Mouse (Mus musculus): Measurements from ENCODE around the gene Arhgap45.

Gene Arhgap45

DNA sequence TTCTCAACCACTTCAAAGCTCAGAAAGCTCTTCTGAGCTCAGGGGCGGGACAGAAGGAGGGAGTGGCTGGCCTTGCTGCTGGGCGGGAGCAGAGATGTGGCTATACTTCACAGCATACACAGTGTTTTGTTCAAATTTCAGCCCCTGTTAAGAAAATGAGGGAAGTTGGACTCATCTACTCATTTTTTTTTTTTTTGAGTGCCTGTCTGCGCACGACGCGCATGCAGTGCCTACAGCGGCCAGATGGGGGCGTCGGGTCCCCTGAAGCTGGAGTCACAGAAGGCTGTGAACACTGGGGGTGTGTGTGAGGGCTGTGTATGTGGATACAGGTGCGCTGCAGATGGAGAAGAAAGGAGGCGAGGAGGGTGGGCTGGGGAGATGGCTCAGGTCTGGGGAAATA is 29.5 kb upstream of the Arhgap45 start:
- DNase-seq (ENCODE audit: low read depth, low spot score): peak; percentile 79

DNA sequence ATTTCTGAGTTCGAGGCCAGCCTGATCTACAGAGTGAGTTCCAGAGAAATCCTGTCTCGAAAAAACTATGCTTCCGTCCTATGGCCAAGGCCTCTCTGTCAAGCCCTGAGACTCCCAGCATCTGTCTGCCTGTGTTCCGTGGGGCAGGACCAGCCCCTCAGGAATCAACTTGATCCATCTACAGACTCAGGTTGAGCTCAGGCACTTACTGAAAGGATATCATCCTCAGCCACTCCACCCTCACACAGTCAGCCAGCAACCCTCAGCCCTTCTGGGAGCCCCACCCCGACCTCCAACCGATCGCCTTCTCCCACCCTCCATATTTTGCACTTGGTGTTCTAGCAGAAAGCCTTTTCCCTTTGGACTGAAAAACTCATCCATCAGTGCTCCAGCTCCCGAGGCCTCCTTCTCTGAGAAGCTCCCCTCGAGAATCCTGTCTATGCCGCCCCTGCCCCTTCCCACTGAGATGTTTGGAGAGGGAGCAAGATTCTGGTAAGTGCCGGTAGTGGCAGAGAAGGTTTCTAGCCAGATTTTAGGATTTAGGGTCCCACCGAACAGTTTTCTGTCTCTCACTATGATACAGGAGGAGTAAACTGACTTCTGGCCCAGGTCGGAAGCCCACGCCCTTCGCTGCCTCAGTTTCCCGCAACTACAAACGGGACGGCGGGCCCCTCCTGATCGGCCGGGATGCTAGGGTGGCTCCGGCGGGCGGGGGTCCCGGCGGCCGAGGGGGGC is 28.5 kb upstream of the Arhgap45 start:
- DNase-seq (ENCODE audit: low read depth, low spot score): no peak

DNA sequence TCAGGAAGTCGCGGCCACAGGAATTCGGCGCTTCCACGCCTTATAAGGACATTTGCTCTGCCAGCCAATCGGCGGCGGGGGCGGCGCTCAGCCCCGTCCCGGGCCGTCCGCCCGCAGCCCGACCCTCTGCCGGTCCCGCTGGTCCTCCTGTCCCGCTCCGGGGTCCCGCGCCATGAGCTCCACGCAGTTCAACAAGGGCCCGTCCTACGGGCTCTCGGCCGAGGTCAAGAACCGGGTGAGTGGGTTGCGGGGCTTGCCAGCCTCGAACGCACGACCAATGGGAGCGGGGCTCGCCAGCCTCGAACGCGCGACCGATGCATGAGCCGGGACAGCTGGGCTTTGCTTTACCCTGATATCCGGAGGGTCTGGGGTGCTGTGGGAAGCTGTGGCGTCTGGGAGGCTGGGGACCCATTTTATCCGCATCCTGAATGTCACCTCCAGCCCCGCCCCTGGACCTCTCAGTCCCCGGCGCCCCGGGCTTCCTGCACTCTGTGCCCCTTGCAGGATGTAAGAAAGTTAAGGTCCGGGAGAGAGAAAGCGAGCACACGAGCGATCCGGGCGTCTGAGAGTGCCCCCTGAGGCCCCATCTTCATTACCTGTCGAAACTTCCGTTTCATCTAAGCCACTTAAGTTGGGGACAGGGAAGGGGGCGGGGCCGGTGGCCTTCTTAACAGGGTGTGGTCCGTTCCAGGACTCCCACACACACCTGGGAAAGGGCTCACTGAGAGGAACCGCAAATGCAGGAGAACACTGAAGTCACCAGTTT is 27.8 kb upstream of the Arhgap45 start, which contains the start of gene Cnn2:
Gene Cnn2 (plus strand): TSS at position 79 of the 766 bp plus-strand sequence.
- no peak for DNase-seq (ENCODE audit: low read depth, low spot score)

DNA sequence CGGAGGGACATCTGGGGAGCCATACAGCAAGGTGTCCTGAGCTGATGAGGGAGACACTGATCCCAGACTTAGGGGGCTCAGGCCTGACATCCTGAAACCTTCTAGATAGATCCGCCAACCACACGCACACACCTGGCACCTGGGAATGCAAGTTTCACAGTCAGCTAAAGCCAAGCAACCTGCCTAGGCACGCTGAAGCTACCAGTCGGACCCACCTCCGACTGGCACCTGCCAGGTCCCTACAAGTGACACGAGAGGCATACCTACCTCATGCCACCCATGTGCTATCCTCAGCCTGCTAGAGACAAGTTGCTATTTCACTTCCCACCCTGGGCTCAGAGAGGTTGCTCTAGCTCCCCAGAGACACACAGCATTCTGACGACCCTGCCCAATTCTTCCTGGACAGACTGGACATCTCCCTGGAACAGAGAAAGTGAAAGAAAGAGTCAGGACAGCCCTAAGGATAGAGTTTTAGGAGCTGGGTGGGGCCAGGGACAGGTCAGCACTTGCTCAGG is 27.1 kb upstream of the Arhgap45 start:
- no peak for DNase-seq (ENCODE audit: low read depth, low spot score)

DNA sequence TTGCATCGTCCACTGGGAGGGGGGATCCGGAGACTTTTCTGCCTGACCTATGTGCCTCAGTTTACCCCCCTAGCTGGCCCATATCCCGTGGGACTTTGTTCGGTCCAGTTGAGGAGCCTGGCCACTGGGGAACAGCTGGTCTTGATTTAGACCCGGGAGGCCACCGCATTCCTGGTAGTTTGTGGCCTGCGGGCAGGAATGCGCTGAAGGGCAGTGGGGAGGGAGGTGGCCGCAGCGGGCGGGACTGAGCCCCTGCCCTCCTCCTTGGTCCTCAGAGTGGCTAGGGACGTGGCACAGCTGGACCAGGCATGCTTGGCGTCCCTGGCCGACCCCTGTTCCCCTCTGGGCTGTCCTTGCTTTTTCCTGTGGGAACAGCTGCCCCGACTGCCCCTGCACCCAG is 26.6 kb upstream of the Arhgap45 start:
- DNase-seq (ENCODE audit: low read depth, low spot score): no peak

DNA sequence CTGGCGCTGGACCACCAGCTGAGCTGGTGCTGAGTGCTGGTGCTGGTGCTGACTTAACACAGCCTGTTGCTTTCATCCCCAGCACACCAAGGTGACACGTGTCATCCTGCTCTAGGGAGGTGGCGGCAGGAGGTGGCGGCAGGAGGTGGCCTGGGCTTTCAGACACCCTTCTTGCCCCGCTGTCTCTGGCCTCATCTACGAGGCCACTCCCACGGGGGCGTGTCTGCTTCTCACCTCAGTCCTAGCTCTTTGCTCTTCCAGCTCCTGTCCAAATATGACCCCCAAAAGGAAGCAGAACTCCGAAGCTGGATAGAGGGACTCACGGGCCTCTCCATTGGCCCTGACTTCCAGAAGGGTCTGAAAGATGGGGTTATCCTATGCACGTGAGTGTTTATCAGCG is 25.4 kb upstream of the Arhgap45 start:
- DNase-seq (ENCODE audit: low read depth, low spot score): no peak

DNA sequence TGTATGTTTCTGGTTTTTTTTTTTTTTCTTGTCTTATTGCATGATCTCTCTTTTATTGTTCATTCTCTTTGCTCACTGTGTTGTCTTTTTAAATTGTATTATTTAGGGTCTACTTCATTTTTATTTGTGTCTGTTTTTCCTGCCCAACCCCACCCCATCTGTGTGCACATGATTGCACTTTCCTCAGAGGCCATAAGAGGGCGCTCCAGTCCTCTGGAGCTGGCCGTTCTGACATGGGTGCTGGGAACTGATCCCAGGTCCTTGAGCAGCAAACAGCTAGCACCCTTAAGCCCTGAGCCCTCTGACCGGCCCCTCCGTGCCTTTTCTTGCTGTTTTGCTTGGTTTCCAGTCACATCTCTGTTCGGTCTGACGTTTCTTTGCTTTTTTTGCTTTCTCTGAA is 24.9 kb upstream of the Arhgap45 start:
- DNase-seq (ENCODE audit: low read depth, low spot score): no peak

DNA sequence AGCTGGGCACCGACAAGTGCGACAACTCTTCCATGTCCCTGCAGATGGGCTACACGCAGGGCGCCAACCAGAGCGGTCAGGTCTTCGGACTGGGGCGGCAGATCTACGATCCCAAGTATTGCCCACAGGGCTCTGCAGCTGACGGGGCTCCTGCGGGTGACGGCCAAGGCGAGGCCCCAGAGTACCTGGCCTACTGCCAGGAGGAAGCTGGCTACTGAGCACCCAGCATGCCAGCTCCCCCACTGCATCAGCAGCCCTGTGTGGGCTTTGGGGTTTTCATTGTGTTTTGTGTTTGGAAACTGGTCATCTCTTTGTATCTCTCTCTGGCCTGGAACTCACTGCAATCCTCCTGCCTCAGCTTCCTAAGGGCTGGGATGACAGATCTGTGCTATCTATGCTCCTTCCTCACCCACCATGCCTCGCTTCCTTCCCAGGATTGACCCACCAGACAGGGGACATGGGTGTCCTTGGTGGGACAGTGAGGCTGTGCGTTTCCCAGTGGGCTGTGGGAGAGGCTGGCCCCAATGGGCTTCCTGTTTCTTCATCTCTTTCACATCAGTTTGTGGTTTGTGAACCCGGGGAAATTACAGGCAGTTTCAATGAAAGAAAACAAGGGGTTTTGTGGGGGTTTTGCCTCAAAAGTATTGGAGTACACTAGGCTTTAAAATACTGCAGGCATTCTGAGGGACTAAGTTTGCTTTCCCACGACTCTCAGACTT is 21.9 kb upstream of the Arhgap45 start:
- no peak for DNase-seq (ENCODE audit: low read depth, low spot score)

DNA sequence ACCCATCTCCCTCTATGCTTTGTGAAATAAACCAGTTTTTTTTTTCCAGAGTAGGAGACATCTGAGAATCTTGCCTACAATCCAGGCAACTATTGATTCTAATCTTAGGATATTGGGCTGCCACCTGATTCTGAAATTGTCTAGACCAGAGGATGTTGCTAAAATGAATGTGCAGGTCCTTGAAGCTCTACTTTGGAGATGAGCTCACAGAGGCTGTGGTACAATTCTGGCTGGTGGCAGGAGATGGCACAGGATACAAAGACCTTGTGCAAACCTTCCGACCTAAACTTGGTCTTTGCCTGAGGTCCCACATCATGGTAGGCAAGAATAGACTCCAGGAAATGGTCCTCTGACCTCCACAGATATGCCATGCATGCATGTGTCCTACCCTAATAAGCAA is 20.8 kb upstream of the Arhgap45 start:
- DNase-seq (ENCODE audit: low read depth, low spot score): no peak

DNA sequence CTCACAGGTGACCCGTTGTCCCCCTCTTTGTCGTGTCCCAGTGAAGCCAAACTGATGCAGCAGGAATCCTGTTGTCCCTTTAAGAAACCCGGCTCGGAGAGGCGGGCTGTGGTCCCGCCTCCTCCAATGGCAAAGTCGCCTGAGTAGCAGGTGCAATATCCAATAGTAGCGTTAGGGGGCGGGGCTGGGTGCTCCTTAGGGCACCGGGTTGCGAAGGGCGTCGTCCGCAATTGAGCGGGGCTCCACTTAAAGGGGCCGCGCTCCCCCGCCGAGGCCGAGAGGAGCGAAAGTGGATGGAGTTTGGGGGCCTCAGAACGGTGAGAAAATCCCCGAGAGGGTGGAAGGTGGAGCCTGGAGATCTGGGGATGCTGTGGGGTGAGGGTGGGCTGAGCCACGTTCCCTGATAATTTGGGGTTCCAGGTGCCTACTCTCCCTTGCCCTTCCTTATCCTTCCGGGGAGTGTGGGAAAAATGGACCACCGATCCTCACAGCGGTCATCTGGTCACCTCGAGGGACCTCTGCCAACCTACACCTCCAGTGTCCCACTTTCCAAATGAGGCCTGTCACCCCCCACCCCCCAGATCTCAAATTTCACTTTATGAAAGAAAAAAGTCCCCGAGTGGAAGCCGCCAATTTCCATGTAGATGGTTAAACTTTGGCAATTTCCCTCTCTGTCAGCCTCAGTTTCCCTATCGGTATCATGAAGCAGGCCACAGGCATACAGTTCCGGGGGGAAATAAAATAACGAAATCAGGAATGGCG is 20.0 kb upstream of the Arhgap45 start, which contains the start of gene Abca7:
Gene Abca7 (plus strand): TSS at position 223 of the 762 bp plus-strand sequence.
- DNase-seq (ENCODE audit: low read depth, low spot score): peak; percentile 94

DNA sequence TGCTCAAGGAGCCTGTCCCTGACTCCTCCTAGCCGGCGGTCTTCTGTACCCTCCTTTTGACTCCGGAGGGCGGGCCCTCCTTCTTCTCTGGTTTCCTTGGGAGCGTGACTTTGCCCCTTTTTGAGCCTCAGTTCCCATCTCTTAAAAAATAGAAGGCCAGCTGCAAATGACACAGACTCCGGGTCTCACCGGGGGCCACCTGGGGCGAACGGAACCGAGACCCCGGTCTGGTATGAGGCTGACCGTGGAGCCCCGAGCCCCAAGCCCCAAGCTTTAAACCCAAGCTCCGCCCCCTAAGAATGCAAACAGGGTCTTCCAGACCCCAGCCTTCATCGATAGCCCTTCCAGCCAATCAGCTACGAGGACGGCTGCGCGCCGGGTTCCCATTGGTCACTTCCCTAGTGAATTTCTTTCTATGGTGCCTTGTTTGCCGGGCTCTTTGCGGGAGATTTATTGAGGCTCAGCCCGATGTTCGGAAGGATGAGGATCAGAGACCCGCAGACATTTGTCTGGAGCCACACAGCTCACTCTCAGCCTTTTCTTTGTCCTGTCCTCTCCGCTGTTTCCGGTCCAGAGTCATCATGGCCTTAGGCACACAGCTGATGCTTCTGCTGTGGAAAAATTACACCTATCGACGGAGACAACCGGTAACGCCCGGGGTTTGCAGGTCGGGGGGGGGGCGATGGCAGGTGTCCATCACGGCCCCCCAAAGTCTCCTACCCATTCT is 19.3 kb upstream of the Arhgap45 start:
- DNase-seq (ENCODE audit: low read depth, low spot score): peak; percentile 82

DNA sequence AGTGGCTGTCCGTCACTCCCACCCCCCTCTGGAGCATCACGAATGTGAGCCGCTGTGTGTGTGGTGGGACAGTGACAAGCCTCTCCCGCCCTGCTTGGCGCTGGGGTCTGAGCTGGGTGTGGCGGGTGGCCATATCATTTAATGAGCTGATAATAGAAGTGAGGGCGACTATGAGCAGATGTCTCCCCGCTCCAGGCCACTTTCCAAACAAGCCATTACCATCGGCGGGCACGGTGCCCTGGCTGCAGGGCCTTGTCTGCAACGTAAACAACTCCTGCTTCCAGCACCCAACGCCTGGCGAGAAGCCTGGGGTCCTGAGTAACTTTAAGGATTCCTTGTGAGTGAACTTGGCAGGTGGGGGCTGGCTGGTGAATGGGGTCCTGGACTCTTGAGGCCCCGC is 18.6 kb upstream of the Arhgap45 start:
- DNase-seq (ENCODE audit: low read depth, low spot score): no peak

DNA sequence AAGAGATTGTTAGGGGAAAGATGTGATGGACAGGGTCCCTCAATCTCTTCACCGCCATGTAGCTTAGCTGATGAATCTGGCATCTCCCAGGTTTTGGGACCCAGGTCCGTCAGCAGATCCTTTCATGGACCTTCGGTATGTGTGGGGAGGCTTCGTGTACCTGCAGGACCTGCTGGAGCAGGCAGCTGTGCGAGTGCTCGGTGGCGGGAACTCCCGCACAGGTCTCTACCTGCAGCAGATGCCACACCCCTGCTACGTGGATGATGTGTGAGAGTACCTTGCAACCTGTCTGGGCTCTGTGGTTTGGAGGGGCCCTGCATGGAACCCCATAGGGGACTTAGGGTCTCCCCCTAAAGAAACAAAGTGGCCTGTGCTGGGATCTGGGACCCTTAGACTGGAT is 14.5 kb upstream of the Arhgap45 start:
- no peak for DNase-seq (ENCODE audit: low read depth, low spot score)

DNA sequence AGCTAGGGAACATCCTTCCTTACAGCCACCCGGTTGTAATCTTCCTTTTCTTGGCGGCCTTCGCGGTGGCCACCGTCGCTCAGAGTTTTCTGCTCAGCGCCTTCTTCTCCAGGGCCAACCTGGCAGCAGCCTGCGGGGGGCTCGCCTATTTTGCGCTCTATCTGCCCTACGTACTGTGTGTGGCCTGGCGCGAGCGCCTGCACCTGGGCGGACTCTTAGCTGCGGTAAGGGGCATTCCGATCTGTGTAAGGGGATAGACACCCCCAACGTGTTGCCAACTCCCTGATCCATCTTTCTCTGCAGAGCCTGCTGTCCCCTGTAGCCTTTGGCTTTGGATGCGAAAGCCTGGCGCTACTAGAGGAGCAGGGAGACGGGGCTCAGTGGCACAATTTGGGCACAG is 13.6 kb upstream of the Arhgap45 start:
- no peak for DNase-seq (ENCODE audit: low read depth, low spot score)

DNA sequence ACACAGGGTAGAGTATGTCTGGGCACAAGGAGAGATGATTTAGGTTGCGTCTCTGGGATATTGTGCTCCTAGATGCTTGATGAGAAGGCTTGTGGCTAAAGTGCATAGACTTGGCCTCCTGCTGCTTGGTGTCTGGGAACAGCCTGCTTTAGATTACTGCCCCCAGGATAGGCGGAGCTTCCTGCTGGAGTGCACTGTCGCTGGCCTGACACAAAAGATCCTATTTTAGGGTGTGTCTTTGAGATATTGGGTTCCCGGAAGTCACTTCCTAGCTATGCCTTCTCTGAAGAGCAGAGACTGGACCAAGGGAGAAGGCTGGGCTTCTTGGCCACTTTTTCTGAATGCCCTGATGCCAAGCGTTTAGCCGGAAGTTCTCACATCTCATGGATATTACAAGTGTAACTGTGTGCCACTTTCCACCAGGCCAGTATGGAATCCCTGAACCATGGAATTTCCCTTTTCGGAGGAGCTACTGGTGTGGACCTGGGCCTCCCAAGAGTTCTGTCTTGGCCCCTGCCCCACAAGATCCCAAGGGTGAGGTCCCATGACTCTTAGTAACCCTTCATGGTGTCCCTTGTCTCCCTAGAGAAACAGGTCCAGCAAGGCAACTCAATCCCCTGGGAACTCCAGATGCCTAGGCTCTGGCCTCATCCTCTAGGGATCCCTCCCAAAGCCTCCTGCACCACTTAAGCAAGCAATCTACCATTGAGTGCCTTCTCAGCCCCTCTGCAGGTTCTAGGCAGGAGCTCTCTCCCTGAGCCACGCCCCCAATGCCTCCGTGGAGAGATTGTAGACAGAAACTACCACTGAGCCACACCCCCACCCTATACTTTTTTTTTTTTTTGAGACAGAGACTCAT is 12.8 kb upstream of the Arhgap45 start:
- DNase-seq (ENCODE audit: low read depth, low spot score): no peak

DNA sequence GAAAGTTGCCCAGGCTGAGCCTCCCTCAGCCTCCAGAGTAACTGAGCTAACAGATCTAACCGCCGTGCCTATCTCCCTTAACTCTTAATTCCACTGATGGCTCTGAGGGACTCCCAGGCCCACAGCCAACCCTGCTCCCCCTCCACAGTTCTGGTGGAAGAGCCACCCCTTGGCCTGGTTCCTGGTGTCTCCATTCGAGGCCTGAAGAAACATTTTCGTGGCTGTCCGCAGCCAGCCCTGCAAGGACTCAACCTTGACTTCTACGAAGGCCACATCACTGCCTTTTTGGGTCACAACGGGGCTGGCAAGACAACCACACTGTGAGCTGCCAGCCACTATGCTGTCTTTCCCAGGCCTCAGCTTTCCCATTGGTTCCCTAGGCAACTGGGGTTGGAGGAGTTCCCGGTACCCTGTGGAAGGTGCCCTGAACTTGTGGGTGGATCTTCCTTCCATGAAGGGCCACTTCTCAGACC is 12.2 kb upstream of the Arhgap45 start:
- no peak for DNase-seq (ENCODE audit: low read depth, low spot score)

DNA sequence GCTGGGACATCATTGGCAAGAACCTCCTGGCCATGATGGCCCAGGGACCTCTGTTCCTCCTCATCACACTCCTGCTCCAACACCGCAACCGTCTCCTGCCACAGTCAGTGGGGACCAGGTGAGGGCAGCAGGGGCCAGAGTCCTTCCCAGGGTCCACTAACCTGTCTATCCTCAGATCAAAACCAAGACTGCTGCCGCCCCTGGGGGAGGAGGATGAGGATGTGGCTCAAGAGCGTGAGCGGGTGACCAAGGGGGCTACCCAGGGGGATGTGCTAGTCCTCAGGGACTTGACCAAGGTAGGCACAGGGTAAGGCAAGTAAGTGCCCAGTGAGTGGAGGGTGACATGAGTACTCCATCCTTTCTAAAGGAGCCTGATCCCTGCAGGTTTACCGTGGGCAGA is 4.7 kb upstream of the Arhgap45 start:
- no peak for DNase-seq (ENCODE audit: low read depth, low spot score)

DNA sequence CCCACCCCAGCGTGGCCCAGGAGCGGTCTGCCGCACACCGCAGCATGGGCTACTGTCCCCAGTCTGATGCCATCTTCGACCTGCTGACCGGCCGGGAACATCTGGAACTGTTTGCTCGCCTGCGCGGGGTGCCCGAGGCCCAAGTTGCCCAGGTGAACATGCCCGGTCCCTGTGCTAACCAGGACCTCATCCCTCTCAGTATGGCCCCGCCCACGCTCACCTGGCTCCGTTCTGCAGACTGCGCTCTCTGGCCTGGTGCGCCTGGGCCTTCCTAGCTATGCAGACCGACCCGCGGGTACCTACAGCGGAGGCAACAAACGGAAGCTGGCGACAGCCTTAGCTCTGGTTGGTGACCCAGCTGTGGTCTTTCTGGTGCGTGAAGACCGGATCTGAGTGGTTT is 2.8 kb upstream of the Arhgap45 start:
- DNase-seq (ENCODE audit: low read depth, low spot score): no peak

DNA sequence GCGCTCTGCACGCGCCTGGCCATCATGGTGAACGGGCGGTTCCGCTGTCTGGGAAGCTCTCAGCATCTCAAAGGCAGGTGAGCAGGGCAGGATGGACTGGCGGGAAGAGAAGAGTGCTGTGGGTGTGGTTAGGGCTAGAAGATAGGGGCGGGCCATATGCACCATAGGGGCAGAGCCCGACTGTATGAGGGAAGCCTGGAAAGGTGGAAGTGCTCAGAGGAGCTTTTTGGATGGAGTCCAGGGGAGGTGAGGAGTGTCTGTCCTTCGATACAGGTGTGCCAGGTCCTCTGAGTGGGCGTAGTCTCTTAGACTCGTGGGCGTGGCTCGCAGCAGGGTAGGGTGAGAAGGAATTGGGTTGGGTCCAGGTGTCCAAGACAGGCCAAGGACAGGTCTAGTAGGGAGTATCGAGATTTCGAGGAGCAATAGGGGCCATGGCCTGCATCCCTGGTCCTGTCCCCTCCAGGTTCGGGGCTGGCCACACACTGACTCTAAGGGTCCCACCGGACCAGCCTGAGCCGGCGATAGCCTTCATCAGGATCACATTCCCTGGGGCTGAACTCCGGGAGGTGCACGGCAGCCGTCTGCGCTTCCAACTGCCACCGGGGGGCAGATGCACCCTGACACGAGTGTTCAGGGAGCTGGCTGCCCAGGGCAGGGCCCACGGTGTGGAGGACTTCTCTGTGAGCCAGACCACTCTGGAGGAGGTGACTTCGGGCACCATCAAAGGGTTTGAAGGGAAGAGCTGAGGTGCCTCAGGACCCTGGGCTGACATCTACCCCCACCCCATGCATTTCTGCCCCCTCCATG is 1.8 kb upstream of the Arhgap45 start:
- no peak for DNase-seq (ENCODE audit: low read depth, low spot score)

Measured in embryo, embryonic 11.5 days (tissue).